Mouse (Mus musculus): ENCODE results near the gene Slc25a5. TPM values are rescaled to one million over a fixed set of nuclear protein-coding genes. Genes with fewer than 3 reads are reported as not detected.

The Slc25a5 gene
- polyA plus RNA-seq, 1 experiment from 2014 or later = 1,837 TPM

- Histone ChIP-seq H3K4me1 (replicated peaks; ENCODE audit: control insufficient read depth, insufficient read depth, low read length) (no peaks in the 10 kb centered on the region), H3K9ac (ENCODE audit: low read depth, low read length) (no peak overlapping the region), H3K4me2 (replicated peaks; ENCODE audit: low read depth) (no peak overlapping the region), H3K4me3 (ENCODE audit: low read depth, low read length) (no peak overlapping the region), H3K27ac (ENCODE audit: low read depth, low read length) (peak overlapping the region; percentile 78; the same call in 1 of the 2 replicates), H3K9me3 (ENCODE audit: control insufficient read depth) (no peaks in the 10 kb centered on the region), H3K36me3 (ENCODE audit: control insufficient read depth, insufficient read depth) (no peaks in the 10 kb centered on the region), H3K27me3 (replicated peaks; ENCODE audit: control insufficient read depth, insufficient read depth, low read length) (no peaks in the 10 kb centered on the region)
- ATAC-seq = no peak
- WGBS = 58% methylated on average over 2 of the region's 2 CpGs
- no peak for TF ChIP-seq CTCF (IDR thresholded peaks at IDR 0.05; ENCODE audit: low read depth)
Observed at GRCm38 (mm10) chrX:36763934-36764317, 31.5 kb upstream of the Slc25a5 start.

DNA sequence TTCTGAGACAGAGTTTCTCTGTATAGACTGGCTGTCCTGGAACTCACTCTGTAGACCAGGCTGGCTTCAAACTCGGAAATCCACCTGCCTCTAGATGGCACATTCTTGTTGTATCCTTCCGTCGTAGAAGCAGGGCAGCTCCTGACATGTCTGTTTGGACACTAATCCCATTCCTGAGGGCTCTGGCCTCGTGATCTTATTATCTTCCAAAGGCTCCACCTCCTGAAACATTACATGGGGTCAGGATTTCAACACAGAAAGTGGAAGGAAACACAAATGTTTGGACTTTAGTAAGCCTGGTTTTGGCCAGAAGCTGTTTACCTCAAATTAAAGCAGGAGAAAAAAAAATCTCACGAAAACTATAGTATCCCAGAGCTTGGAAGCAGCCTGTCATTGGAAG, 28.1 kb upstream of the Slc25a5 start:
- 54% methylated on average over 5 of the region's 5 CpGs for WGBS
- H3K27me3 ChIP-seq (replicated peaks; ENCODE audit: control insufficient read depth, insufficient read depth, low read length) = no peaks in the 10 kb centered on the region
- H3K4me3 ChIP-seq (ENCODE audit: low read depth, low read length) = no peak overlapping the region
- no peaks in the 10 kb centered on the region for H3K4me1 ChIP-seq (replicated peaks; ENCODE audit: control insufficient read depth, insufficient read depth, low read length)
- no peak for ATAC-seq
- H3K9ac ChIP-seq (ENCODE audit: low read depth, low read length) = no peak overlapping the region
- TF ChIP-seq CTCF (IDR thresholded peaks at IDR 0.05; ENCODE audit: low read depth) = no peak
- no peak overlapping the region; the same call in 1 of the 2 replicates for H3K27ac ChIP-seq (ENCODE audit: low read depth, low read length)
- H3K36me3 ChIP-seq (ENCODE audit: control insufficient read depth, insufficient read depth) = no peaks in the 10 kb centered on the region
- no peaks in the 10 kb centered on the region for H3K9me3 ChIP-seq (ENCODE audit: control insufficient read depth)
- no peak overlapping the region for H3K4me2 ChIP-seq (replicated peaks; ENCODE audit: low read depth)

GRCm38 (mm10) chrX:36772591-36772990, 22.9 kb upstream of the Slc25a5 start:
- no peak overlapping the region for H3K4me3 ChIP-seq (ENCODE audit: low read depth, low read length)
- no peak for TF ChIP-seq CTCF (IDR thresholded peaks at IDR 0.05; ENCODE audit: low read depth)
- 78% methylated on average over 6 of the region's 6 CpGs for WGBS
- no peaks in the 10 kb centered on the region for H3K27me3 ChIP-seq (replicated peaks; ENCODE audit: control insufficient read depth, insufficient read depth, low read length)
- no peak for ATAC-seq
- no peak overlapping the region for H3K9ac ChIP-seq (ENCODE audit: low read depth, low read length)
- H3K36me3 ChIP-seq (ENCODE audit: control insufficient read depth, insufficient read depth) = no peaks in the 10 kb centered on the region
- H3K27ac ChIP-seq (ENCODE audit: low read depth, low read length) = no peak overlapping the region
- no peak overlapping the region for H3K4me2 ChIP-seq (replicated peaks; ENCODE audit: low read depth)
- no peaks in the 10 kb centered on the region for H3K9me3 ChIP-seq (ENCODE audit: control insufficient read depth)
- H3K4me1 ChIP-seq (replicated peaks; ENCODE audit: control insufficient read depth, insufficient read depth, low read length) = no peaks in the 10 kb centered on the region

GRCm38 (mm10) chrX:36775520-36775919, 19.9 kb upstream of the Slc25a5 start:
- H3K36me3 ChIP-seq (ENCODE audit: control insufficient read depth, insufficient read depth) = no peaks in the 10 kb centered on the region
- no peaks in the 10 kb centered on the region for H3K4me1 ChIP-seq (replicated peaks; ENCODE audit: control insufficient read depth, insufficient read depth, low read length)
- no peaks in the 10 kb centered on the region for H3K9me3 ChIP-seq (ENCODE audit: control insufficient read depth)
- no peak overlapping the region for H3K4me2 ChIP-seq (replicated peaks; ENCODE audit: low read depth)
- WGBS = 87% methylated on average over 5 of the region's 5 CpGs
- H3K27ac ChIP-seq (ENCODE audit: low read depth, low read length) = no peak overlapping the region
- no peak for ATAC-seq
- H3K27me3 ChIP-seq (replicated peaks; ENCODE audit: control insufficient read depth, insufficient read depth, low read length) = no peaks in the 10 kb centered on the region
- H3K4me3 ChIP-seq (ENCODE audit: low read depth, low read length) = no peak overlapping the region
- TF ChIP-seq CTCF (IDR thresholded peaks at IDR 0.05; ENCODE audit: low read depth) = no peak
- no peak overlapping the region for H3K9ac ChIP-seq (ENCODE audit: low read depth, low read length)

DNA sequence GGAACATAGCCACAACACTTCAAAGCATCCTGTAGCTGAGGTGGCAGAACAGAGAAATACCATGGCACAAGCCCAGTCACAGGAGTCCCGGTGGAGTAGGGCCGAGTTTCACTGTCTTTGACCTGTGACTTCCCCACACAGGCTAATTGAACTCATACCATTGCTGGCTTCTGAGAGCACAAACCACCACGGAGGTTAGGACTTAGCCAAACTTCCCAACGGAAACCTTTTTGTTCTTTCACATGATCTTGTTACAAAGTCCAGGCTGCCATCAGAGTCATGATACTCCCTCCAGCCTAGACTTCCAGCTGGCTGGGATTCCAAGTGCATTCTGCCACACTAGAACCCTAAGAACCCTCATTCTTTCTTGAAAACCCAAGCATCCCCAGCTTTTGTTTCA, 17.8 kb upstream of the Slc25a5 start:
- Histone ChIP-seq H3K9me3 (ENCODE audit: control insufficient read depth) (no peaks in the 10 kb centered on the region), H3K27ac (ENCODE audit: low read depth, low read length) (no peak overlapping the region), H3K9ac (ENCODE audit: low read depth, low read length) (no peak overlapping the region), H3K27me3 (replicated peaks; ENCODE audit: control insufficient read depth, insufficient read depth, low read length) (no peaks in the 10 kb centered on the region), H3K4me1 (replicated peaks; ENCODE audit: control insufficient read depth, insufficient read depth, low read length) (no peaks in the 10 kb centered on the region), H3K36me3 (ENCODE audit: control insufficient read depth, insufficient read depth) (no peaks in the 10 kb centered on the region), H3K4me3 (ENCODE audit: low read depth, low read length) (no peak overlapping the region), H3K4me2 (replicated peaks; ENCODE audit: low read depth) (no peak overlapping the region)
- no peak for TF ChIP-seq CTCF (IDR thresholded peaks at IDR 0.05; ENCODE audit: low read depth)
- 72% methylated on average over 4 of the region's 4 CpGs for WGBS
- ATAC-seq = no peak

DNA sequence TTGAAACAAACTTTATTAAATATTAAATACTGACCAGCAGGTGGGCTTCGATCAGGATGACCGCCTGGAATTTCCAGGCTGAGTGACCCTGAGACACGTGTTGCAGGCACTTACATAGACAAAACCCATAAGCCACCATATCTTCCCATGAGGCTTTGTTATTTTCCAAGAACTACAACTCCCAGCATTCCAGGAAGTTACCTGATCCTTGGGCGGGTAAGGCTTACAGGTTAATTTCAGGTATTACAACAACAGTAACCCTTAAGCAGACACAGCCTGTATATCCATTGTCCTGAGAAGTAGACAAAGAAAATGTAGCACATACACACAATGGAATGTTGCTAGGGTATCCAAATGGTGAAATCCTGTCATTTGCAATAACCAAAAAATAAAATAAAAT, 6.1 kb upstream of the Slc25a5 start:
- 46% methylated on average over 4 of the region's 4 CpGs for WGBS
- H3K27ac ChIP-seq (ENCODE audit: low read depth, low read length) = no peak overlapping the region
- no peak for TF ChIP-seq CTCF (IDR thresholded peaks at IDR 0.05; ENCODE audit: low read depth)
- H3K27me3 ChIP-seq (replicated peaks; ENCODE audit: control insufficient read depth, insufficient read depth, low read length) = no peaks in the 10 kb centered on the region
- H3K4me3 ChIP-seq (ENCODE audit: low read depth, low read length) = no peak overlapping the region
- no peak overlapping the region for H3K9ac ChIP-seq (ENCODE audit: low read depth, low read length)
- ATAC-seq = peak; percentile 45
- H3K9me3 ChIP-seq (ENCODE audit: control insufficient read depth) = no peaks in the 10 kb centered on the region
- H3K4me2 ChIP-seq (replicated peaks; ENCODE audit: low read depth) = no peak overlapping the region
- no peaks in the 10 kb centered on the region for H3K4me1 ChIP-seq (replicated peaks; ENCODE audit: control insufficient read depth, insufficient read depth, low read length)
- no peaks in the 10 kb centered on the region for H3K36me3 ChIP-seq (ENCODE audit: control insufficient read depth, insufficient read depth)

DNA sequence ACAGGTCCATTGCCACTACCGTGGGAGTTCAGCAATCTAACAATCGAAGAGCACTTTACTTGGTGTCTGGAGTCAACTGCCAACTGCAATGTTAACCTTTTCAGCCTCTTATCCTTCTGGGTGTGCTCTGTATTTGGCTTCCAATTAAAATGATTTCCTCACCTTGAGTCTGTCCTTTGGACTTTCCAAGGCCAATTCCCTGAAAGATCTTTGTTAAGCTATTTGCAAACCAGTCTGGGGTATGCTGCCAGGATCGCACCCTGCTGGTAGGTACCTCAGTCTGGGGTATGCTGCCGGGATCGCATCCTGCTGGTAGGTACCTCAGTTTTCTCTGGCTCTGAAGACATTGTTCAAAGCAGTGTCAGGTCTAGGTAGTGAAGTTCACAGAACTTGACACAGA, 880 bp upstream of the Slc25a5 start:
- 54% methylated on average over 5 of the region's 5 CpGs for WGBS
- Histone ChIP-seq H3K27me3 (replicated peaks; ENCODE audit: control insufficient read depth, insufficient read depth, low read length) (no peaks in the 10 kb centered on the region), H3K4me1 (replicated peaks; ENCODE audit: control insufficient read depth, insufficient read depth, low read length) (no peaks in the 10 kb centered on the region), H3K36me3 (ENCODE audit: control insufficient read depth, insufficient read depth) (peaks cover 9% of the 10 kb centered on the region; the same call in 1 of the 2 replicates), H3K4me3 (ENCODE audit: low read depth, low read length) (no peak overlapping the region), H3K4me2 (replicated peaks; ENCODE audit: low read depth) (no peak overlapping the region), H3K9ac (ENCODE audit: low read depth, low read length) (no peak overlapping the region), H3K9me3 (ENCODE audit: control insufficient read depth) (no peaks in the 10 kb centered on the region), H3K27ac (ENCODE audit: low read depth, low read length) (no peak overlapping the region)
- no peak; the same call in 1 of the 2 replicates for TF ChIP-seq CTCF (IDR thresholded peaks at IDR 0.05; ENCODE audit: low read depth)
- ATAC-seq = no peak
